Mouse (Mus musculus) C2C12 (cell line): ENCODE measurements at regions not wholly inside any gene's neighbourhood (a gene's known extent, or its start where the extent isn't known, plus 50 kb on each side); places are given as distances from the start of the nearest gene placed in this dataset.

Experiments used
- CEBPB ChIP-seq: IDR thresholded peaks from one replicate; pipeline ENCODE4 v1.6.1; 2011; ENCODE audit warnings: low read depth, mild to moderate bottlenecking, control low read depth, moderate library complexity
- CTCF ChIP-seq: IDR thresholded peaks from one replicate; pipeline ENCODE4 v1.5.1; 2011; ENCODE audit not compliant: control insufficient read depth, insufficient read depth, insufficient read length
- FOSL1 ChIP-seq: IDR thresholded peaks from one replicate; pipeline ENCODE4 v1.8.0; 2011; ENCODE audit warnings: mild to moderate bottlenecking, low read length; ENCODE audit not compliant: poor library complexity, insufficient read depth, severe bottlenecking
- MAX ChIP-seq: IDR thresholded peaks from one replicate; pipeline ENCODE4 v1.6.1; 2011; ENCODE audit warnings: mild to moderate bottlenecking, control low read depth
- MYOD1 ChIP-seq: IDR thresholded peaks from one replicate; pipeline ENCODE4 v1.6.1; 2011; ENCODE audit warnings: low read depth; ENCODE audit not compliant: control insufficient read depth, insufficient read length
- MYOG ChIP-seq: IDR thresholded peaks from one replicate; pipeline ENCODE4 v1.6.1; 2011; ENCODE audit not compliant: control insufficient read depth, insufficient read length; ENCODE audit errors: extremely low read depth
- USF1 ChIP-seq: IDR thresholded peaks from one replicate; pipeline ENCODE4 v1.6.1; 2011; ENCODE audit warnings: low read depth, mild to moderate bottlenecking, control low read depth, moderate library complexity

- no peak for TF ChIP-seq CTCF
- no peak for TF ChIP-seq CEBPB
- TF ChIP-seq USF1 = no peak
- TF ChIP-seq FOSL1 = no peak
- TF ChIP-seq MYOD1 = no peak
- TF ChIP-seq MAX = no peak
- TF ChIP-seq MYOG = no peak
Measured at GRCm38 (mm10) chr3:101709379-101709970, 105.0 kb upstream of the Atp1a1 start.
